Mouse (Mus musculus): ENCODE measurements around the gene Coro1c.
A peak's percentile ranks its signal among the peaks of the same experiment; 100 is the strongest.

Gene Coro1c

DNA sequence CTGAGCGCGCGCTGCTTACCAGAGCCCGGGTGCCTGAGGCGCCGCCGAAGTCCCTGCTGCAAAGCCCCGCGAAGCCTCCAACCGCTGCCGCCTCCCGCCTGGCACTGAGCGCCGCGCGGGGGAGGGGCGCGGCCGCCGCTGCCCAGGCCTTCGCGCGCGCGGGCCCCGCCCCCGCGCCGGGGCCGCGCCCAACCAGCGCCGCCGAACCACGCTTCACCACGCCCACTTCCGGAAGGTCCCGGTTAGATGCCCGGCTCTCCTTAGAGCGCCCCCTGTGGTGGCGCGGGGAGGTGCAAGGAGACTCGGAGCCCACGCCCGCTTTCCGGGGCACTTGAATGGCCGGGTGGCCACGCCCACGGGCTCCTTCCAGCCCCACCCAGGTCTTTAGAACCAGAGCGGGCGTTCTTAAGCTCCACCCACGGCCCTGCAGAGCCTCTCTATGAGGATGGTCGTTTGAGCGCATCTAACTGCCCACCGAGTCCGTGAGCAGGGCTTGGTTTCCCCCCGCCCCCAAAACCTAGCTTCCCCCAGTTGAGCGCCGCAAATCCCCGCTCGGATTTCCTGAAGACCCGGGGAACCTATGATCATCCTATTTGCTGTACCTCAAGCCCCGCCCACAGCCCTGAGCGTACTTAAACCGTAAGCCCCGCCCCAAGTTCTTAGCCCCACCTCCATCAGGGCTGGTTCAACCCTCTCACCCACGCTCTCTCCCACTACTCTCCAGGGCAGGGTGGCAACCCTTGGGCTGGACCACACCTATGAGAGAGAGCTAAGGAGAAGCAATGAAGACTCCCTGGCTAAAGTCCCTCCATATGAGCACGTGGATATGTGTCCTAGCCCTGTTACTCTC lies at the start of gene Coro1c:
Coro1c (minus strand) TSS at position 167 of the 850 bp plus-strand sequence.
- peak; percentile 99 for DNase-seq

DNA sequence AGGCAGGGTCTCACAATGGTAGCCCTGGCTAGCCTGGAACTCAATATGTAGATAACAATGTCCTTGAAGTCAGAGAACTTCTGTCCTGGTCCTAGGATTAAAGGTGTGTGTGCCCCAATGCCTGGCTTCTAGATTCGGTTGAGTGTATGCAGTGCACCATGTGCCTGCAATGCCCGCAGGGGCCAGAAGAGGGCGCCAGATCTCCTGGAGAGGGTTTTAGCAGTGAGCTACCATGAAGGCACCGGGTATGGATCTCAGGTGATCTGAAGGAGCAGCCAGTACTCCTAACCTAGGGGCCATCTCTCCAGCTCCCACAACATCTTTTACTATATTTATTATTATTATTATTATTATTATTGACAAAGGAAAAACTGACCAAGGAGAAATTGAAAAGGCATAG lies 48.0 kb upstream of the Coro1c start:
- DNase-seq, result peak; percentile 85

DNA sequence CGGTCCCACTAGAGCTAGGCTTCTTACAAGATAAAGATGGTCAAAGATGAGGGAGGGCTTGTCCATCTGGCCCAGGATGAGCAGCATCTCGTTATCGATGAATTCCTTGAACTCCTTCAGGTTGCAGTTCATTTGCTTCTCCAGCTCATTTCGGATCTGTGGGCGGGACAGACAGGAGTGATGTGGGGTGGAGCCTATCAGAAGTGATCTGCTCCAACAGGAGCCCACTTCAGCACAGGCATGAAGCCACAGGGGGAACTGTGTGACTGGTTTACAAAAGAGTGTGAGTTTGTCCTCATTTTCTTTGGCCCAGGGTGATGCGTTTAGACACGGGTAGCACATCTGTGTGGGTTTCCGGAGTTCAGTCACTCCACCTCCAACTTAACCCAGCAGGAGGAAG lies 47.1 kb upstream of the Coro1c start:
- DNase-seq, result no peak

DNA sequence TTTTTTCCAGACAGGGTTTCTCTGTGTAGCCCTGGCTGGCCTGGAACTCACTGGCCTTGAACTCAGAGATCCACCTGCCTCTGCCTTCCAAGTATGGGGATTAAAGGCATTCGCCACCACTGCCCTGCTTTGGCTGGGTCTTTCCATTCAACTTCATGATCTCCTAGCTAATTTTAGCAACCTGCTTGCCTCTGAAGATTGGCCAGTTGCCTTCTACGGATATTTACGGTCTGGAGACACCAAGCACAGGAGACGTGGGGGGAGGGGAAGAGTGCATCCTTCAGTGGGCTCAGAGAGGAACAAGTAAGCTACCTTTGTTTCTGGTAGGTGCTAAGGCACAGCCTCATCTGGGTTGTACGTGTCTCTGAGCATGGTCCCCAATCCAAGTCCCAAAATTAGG lies 46.7 kb upstream of the Coro1c start:
- no peak for DNase-seq

DNA sequence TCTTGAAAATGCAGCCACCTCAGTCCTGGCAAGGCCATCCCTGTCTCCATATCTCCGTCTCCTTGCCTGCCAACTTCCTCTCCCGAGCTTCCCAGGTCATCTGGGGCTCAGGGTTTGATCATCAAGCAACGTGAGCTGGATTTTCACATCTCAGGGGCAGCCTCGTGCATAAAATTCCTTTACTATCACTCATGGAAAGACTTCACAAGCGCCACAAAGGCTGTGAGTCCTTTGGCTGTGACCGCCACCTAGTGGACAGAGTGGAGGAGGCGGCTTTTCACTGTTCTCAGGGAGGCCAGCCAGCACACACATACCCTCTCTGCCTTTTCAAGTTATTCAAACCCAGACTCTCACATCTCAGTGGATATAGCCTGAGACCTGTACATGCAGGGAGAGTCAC lies 45.9 kb upstream of the Coro1c start:
- peak; percentile 81 for DNase-seq

DNA sequence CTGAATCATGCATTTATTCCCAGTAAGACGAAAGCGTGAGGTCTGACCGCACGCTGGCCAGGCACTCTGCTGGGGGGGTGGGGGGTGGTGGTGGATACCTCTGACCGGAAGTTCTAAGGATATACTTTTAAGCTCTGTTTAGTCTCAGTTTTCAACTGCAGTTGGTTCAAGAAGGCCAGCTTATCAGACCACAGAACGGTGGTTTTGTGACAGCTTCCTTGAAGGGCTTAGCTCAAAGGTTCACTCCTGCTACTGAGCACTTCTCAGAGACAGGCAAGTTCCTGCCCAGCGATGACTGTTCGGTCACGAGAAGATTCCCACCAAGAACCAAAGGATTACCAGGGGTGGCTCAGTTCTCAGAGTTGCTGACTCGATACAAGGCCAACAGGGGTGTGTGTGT lies 44.0 kb upstream of the Coro1c start:
- DNase-seq, result no peak

DNA sequence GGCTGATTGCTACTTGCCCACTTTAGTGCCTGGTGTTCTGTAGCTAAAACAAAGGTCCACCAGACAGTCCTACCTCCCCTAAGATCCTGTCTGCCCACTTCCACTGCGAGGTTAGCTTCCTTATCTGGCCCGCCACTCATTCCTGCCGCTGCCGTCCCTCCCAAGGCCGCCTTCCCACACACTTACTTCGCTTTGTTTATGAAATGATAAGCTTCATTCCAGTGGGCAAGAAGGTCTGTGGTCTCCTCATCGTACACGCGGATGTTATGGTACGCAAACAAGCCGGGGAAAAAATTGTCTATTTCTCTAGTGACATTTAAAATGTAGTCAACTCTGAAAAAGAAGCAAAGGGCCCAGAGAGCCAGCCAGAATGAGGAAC lies 43.1 kb upstream of the Coro1c start:
- DNase-seq, result no peak

DNA sequence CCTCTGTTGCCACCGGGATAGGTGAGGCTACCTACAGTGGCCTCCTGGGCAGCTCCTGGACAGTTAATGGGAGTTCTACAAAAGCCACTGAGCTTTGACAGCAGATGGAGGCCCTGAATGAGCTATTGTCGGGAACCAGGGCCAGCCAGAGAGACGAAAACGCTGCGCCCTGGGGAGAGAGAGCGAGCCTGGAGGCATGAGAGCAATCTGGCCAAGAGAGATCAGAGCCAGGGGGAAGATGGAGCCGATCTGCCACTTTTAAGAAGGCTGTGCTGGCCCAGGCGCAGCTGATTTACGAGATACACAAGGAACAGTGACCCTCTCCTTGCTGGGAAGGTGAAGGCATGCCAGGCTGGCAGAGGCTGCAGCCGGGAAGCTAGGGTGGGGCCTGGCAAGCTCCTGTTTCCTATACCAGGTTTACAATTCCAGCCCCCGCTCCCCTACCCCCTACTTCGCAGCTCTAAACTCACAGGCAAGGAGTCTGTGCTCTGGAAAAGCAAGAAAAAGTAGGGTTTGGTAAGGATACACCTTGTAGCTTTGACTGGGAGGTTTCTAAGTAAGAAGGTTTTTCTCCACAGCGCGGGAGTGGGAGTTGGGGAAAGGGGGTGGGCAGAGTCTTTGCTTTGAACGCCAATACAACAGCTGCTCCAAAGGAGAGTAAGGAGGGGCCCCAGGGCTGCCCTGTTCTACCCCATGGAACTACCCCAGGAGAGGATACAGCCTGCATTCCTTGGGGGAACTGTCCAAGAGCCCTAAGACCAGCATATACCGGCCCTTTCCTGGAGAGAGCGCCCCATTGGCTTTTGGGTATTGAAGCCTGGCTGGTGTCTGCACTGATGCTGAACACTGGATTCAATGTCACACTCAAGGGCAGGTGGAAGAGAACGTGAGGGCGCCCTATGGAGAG lies 42.5 kb upstream of the Coro1c start:
- DNase-seq, result no peak

DNA sequence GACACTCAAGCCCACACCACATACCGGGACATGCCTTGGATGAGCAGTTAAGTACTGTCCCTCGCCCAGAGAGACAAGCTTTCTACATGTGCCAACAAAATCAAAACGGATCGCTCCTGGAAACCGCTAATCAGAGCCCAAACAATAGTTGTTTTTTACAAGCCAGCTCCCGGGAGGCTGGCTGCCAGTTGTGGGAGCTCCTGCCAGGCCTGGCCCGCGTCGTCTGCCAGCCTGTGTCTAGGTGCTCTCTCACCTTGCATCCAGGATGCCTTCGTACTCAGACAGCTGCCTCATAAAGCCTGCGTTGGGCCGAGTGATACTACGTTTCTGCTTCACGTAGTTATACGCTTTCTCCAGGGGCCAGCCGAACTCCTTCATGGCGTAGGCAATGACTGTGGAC lies 41.6 kb upstream of the Coro1c start:
- DNase-seq, result no peak

DNA sequence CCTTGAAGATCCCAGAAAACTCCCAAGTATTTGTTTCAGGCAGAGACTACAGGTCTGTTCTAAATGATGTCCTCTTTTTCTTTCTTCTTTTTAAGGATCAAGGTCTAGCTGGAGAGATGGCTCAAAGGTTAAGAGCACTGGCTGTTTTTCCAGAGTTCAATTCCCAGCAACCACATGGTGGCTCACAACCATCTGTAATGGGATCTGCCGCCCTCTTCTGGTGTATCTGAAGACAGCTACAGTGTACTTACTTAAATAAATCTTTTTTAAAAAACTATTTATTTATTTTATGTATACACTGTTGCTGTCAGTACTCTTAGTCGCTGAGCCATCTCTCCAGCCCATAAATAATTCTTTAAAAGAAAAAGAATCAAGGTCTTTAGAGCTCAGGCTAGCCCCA lies 38.7 kb upstream of the Coro1c start:
- DNase-seq, result no peak

DNA sequence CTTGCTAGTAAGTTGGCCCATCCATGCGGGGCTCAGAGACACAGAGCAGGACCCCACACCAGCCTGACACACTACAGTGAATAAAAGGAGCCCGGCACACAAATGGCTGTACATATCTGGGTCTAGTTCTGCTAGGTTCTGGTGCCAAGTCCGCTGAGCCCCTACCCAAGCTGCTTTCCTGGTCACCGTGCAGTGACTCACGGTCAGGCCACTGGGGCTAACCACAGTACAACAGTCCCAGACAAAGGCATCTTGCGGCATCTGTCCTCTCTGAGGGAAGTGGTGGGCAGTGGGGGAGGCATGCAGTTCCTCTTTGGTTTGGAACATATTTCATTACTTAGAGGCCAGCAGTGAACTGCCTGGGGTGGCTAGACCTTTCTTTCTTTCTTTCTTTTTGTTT lies 36.6 kb upstream of the Coro1c start:
- DNase-seq, result no peak

DNA sequence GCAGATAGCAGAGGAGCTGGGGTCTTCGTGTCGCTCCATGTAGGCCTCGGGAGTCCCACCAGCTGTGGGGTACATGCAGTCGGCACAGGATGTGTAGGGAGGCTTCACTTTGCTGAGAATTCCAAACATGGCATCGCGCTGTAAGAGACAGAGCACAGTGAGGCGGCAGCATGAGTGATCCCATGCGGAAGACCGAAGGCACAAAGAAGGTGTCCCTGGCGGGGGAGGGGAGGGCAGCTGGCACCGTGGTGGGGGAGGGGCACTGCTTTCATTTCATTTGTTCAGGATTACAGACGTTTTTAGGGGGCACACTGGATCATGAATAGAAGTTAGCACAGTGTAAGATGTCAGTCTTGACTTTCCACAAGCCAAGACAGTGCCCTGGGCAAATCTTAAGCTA lies 34.8 kb upstream of the Coro1c start:
- DNase-seq, result no peak

DNA sequence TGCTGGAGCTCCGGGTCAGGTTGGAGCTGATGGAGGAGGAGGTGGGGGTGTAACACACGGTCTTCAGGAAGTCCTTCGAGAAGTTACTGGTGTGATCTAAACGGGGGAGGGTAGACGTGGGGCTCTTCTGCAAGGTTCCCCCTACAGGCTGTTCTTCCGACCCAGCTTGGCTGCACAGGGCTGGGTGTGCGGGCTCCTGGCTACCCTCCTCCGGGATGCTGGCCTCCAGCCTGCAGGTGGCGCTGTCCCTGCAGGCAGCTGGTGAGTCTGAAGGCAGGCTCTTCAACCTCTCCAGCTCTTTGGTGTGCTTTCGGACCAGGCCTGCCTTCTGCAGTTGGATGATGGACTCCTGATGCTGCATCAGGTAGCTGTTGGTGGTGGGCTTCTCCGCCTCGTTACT lies 34.0 kb upstream of the Coro1c start:
- peak; percentile 19 for DNase-seq

DNA sequence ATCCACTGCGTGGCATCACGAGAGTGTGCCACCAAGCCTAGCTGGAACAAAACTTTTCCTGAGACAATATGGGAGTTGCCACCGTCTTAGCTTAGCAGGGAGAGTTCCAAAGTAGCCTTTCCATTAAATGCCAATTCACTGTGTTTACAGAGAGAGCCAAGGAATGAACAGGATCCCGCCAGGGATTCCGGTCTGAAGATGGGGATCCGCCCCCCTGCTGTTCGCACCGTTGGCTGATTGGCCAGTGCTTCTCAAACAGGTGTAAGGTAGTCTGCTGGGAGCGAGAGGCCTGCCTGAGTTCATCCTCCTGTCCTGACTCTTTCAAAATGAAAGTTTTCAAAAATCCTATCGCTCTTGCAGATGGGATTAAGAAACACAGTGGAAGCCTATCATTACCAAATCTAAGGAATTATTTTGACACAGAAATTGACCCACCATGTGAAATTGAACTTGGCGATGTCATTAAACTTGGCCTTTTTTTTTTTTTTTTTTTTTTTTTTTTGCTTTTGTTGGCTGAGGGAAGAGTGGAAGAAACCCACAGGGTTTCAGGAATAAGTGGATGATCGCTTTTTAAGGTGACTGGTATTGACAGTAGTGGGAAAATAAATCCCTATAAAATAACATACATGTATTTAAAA lies 30.8 kb upstream of the Coro1c start:
- DNase-seq, result no peak

DNA sequence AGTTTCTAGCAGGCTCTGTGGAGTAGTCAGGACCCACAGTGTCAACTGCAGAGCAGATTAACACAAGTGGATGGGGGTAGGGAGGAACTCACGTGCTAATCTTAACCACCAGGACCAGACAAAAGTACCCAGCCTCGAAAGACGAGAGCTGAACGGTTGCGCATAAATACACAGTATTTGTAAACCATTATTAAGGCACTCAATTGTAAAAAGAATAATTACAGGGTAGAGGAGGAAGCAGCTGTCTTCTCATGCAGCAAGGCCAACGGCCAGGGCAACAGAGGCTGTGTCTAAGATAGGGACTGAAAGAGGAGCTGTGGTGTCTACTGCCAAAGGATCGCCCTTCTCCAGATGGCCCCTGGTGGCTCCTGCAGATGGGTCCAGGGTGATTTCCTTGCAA lies 29.1 kb upstream of the Coro1c start:
- DNase-seq, result no peak

DNA sequence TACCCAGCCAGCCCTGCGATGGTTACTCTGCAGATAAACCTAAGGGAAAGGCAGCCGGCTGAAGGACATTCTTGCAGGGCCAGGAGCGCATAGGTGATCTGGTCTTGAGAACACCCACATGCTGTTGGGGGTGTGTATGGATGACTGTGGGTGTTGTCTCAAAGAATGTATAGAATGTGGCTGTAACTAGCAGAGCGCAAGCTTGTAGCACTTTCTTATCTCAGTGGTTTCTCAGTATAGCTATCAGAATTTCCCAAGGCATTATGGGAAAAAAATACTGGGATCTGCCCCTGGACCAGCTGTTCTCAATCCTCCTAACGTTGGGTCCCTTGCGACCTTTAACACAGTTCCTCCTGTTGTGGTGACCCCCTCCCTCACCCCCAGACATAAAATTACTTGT lies 25.3 kb upstream of the Coro1c start:
- no peak for DNase-seq

DNA sequence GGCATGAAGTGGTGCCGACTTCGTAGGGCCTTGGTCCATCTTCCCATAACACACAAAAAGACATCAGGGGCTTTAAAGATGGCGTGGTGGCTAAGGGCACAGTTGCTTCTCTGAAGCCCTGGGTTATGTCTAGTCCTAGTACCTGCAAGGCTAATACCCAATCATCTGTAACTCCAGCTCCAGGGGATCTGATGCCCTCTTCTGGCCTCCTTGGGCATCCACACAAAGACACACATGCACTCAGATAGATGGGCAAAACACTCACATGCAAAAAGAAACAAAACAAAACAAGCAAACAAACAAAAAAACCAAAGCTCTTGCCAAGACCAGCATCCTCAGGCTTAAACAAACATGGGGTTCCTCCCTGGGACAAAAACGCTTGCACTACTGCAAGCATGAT lies 24.9 kb upstream of the Coro1c start:
- no peak for DNase-seq

DNA sequence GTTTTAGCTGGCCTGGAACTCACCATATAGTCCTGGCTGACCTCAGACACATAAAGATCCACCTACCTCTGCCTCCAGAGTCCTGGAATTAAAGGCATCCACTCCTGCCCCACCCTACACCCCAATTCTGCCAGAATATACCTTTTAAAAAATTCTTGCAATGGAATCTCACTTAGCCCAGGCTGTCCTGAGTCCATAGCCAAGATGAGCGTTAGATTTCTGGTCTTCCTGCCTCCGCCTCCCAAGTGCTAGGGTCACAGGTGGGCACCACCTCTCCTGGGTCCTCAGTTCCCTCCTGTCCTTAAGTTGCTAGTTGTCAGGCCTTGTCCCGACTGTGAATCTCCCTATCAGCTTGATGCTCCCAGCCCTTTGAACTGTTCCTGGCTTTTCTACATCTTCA lies 23.8 kb upstream of the Coro1c start:
- no peak for DNase-seq

DNA sequence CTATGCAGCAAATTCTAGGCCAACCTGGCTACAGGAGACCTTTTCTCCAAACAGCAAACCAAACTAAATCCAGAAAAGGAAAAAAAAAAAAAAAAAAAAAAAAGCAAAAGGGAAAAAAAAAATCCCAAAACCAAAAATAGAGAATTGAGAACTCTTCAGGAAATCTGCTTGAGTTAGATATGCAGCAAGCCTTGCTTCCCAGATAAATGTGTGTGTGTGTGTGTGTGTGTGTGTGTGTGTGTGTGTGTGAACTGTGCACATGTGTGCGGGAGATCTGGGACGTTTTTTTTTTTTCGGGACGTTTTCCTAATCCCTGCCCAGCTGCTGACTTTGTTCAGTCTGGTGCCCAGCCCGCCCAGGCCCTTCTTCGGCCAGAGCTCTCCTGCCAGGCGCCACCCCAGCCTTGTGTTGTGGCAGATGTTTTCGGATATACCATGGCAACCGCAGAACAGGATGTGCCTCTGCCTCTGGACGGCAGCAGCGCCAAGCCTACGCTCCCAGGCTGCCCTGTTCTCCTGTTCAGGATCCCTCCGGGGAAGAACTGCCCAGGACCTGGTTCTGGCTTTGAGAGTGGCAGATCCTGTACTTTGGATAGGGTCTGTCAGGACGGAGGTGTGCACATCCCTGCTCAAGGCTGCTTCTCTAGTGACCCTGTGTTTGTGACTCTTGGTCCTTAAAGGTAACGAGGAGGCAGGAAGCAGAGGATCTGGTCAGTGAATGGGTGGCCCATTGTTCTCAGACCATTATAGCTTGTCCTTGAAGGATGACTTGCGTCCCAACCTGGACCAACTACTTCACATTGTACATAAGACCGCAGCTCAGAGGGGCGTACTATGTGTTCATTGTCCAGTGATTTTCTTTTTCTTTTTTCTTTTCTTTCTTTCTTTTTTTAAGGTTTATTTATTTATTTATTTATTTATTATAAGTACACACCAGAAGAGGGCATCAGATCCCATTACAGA lies 22.4 kb upstream of the Coro1c start:
- peak; percentile 30 for DNase-seq

DNA sequence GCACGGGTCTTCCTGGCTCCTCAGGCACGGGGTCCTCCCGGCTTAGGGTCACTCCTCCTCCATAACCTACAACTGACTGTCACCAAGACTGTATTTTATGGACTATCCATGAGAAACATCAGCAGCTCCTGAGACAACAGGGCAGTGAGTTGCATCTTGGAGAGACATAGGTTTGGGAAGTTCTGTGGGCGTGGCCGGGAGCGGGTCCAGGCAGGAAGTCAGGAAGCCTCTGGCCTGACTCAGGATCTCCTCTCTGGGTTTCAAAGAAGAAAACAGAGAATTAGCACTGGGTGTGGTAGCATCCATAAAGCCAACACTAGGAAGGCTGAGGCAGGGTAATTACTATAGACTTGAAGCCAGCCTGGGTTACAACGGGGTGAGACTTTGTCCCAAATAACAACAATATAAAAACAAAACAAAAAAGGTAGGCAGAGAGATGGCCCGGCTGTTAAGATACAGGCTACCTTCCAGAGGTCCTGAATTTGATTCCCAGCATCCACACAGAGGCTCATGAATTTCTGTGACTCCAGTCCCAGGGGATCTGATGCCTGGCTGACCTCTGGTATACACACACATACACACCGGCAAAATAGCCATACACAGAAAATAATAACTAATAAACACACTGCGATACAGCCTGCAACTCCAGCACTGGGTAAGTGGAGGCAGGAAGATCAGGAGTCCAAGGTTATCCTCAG lies 21.5 kb upstream of the Coro1c start:
- DNase-seq, result no peak

DNA sequence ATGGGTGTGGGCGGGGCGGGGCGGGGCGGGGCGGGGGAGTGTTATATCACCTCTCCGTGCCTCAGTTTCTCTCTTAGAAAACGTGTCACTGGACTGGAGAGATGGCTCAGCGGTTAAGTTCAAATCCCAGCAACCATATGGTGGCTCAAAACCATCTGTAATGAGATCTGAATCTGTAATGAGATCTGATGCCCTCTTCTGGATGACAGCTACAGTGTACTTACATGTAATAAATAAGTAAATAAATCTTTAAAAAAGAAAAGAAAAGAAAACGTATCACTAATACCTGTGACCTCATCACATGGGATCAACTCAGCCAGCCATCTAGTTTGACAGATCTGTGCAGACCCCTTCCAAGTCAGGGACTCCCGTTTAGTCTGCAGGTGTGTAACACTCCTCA lies 21.0 kb upstream of the Coro1c start:
- DNase-seq, result no peak

DNA sequence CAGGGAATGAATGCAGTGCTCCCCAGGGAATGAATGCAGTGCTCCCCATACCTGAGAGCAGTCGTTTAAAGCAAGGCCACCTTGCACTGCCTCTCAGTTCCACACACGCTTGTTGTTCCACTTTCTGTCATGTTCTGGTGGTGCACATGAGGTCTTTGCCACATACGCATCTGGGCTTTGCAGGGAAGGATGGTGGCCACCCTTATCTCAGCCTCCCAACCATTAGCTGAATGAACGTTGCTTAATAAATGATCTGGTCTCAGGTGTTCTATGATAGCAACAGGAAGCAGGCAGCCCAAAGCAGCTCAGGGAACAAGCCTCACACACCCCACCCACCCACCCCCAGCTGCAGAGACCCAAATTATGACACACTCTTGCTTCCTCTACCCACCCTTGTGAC lies 16.1 kb upstream of the Coro1c start:
- DNase-seq, result no peak

Data from thymus, postnatal 14 days (tissue).